Mouse (Mus musculus) thymus, adult 2 months (tissue): Measurements from ENCODE around the gene Psg26. TPM values are rescaled to one million over a fixed set of nuclear protein-coding genes. Genes with fewer than 3 reads are reported as not detected.
"Not testable (repeated sequence)": the region's sequence is repeated elsewhere in the genome, so short reads cannot be mapped to it uniquely, and the experiment has no call there.

ENCODE experiments used
- DNase-seq: peaks from one replicate; pipeline ENCODE4 v3.0.0; 2021
- H3K27ac ChIP-seq: fragments of 200-500 bp; 2 replicates; pipeline ENCODE4 v1.5.1; 2012; ENCODE audit warnings: low read length, control low read depth; ENCODE audit not compliant: control insufficient read depth, insufficient read depth
- H3K27me3 ChIP-seq: fragments of 200-500 bp; 2 replicates; pipeline ENCODE4 v1.6.1; 2012; ENCODE audit warnings: mild to moderate bottlenecking, low read length, moderate library complexity, mixed read lengths; ENCODE audit not compliant: control insufficient read depth, insufficient read depth
- H3K36me3 ChIP-seq: fragments of 200-500 bp; 2 replicates; pipeline ENCODE4 v1.6.1; 2012; ENCODE audit warnings: mild to moderate bottlenecking, low read length, moderate library complexity; ENCODE audit not compliant: control insufficient read depth, insufficient read depth
- H3K4me1 ChIP-seq: fragments of 200-500 bp; replicated peaks from 2 replicates; pipeline ENCODE4 v1.6.1; 2012; ENCODE audit warnings: low read length; ENCODE audit not compliant: control insufficient read depth, insufficient read depth
- H3K4me3 ChIP-seq: fragments of 200-500 bp; 2 replicates; pipeline ENCODE4 v1.5.1; 2012; ENCODE audit warnings: mild to moderate bottlenecking, low read length, control low read depth, moderate library complexity; ENCODE audit not compliant: control insufficient read depth, insufficient read depth
- CTCF ChIP-seq: fragments of 200-500 bp; IDR thresholded peaks from 2 replicates; pipeline ENCODE4 v1.5.1; 2012; ENCODE audit warnings: mild to moderate bottlenecking, control low read depth, low read length, moderate library complexity, borderline replicate concordance; ENCODE audit not compliant: control insufficient read depth, poor library complexity, insufficient read depth; ENCODE audit errors: extremely low read depth
- POLR2A ChIP-seq: fragments of 200-500 bp; IDR thresholded peaks from 2 replicates; pipeline ENCODE4 v1.6.1; 2012; ENCODE audit warnings: mild to moderate bottlenecking, low read length, control low read depth, moderate library complexity; ENCODE audit not compliant: control insufficient read depth, poor library complexity, insufficient read depth; ENCODE audit errors: extremely low read depth
- WGBS: fragments of 180-500 bp; shearing (Covaris S2); methylation state at CpG from one replicate; pipeline ENCODE4 v1.1.7; 2018; 5-methylcytosine and 5-hydroxymethylcytosine counted together
- polyA plus RNA-seq: library from polyadenylated mRNA; depleted of rRNA; stranded (reverse); fragments of >200 nt; gene quantifications from 2 replicates; pipeline ENCODE4 v1.2.3, GENCODE M21; 2012; rRNA removed

Psg26 gene
- 0.05 TPM in 1 of 2 replicates, not detected in the other for polyA plus RNA-seq

GRCm38 (mm10) chr7:18484077-18484476 lies at the start of gene Psg26:
Gene Psg26, minus strand, starts transcription at chr7:18484177.
- TF ChIP-seq CTCF (no peak), POLR2A (no peak)
- 81% methylated on average over 1 of the region's 1 CpGs for WGBS
- no peak within 1 kb of the TSS for H3K27ac ChIP-seq
- H3K4me1 ChIP-seq: no peaks in the 10 kb centered on the region
- H3K4me3 ChIP-seq: no peak within 1 kb of the TSS
- no peaks in the 10 kb centered on the region for H3K27me3 ChIP-seq
- DNase-seq: no peak
- no peaks in the 10 kb centered on the region for H3K36me3 ChIP-seq

- WGBS: 56% methylated on average over 3 of the region's 3 CpGs
- TF ChIP-seq CTCF (no peak), POLR2A (no peak)
- no peak for DNase-seq
- Histone ChIP-seq H3K4me1 (no peaks in the 10 kb centered on the region), H3K27ac (no peak overlapping the region), H3K4me3 (no peak overlapping the region), H3K36me3 (no peaks in the 10 kb centered on the region), H3K27me3 (no peaks in the 10 kb centered on the region)
Measured at GRCm38 (mm10) chr7:18533420-18533819, 49.4 kb upstream of the Psg26 start.

GRCm38 (mm10) chr7:18532169-18532568 lies 48.2 kb upstream of the Psg26 start, which contains the start of gene Psg25:
Gene Psg25, minus strand, starts transcription at chr7:18532269.
- Histone ChIP-seq H3K4me1 (no peaks in the 10 kb centered on the region), H3K27ac (no peak within 1 kb of the TSS), H3K27me3 (no peaks in the 10 kb centered on the region), H3K36me3 (no peaks in the 10 kb centered on the region), H3K4me3 (no peak within 1 kb of the TSS)
- DNase-seq: no peak
- 83% methylated on average over 1 of the region's 1 CpGs for WGBS
- TF ChIP-seq POLR2A: no peak
- no peak for TF ChIP-seq CTCF

GRCm38 (mm10) chr7:18524668-18525067 lies 40.7 kb upstream of the Psg26 start:
- 97% methylated on average over 8 of the region's 8 CpGs for WGBS
- Histone ChIP-seq H3K36me3 (no peaks in the 10 kb centered on the region), H3K4me1 (no peaks in the 10 kb centered on the region), H3K4me3 (no peak overlapping the region), H3K27me3 (no peaks in the 10 kb centered on the region), H3K27ac (no peak overlapping the region)
- TF ChIP-seq POLR2A (no peak), CTCF (no peak)
- DNase-seq: no peak

- H3K36me3 ChIP-seq, H3K27ac ChIP-seq, DNase-seq, H3K4me3 ChIP-seq, H3K27me3 ChIP-seq, H3K4me1 ChIP-seq: not testable (repeated sequence)
Measured at GRCm38 (mm10) chr7:18512848-18513247, 28.9 kb upstream of the Psg26 start.

GRCm38 (mm10) chr7:18512417-18512816 lies 28.4 kb upstream of the Psg26 start:
- WGBS: 61% methylated on average over 2 of the region's 2 CpGs
- H3K36me3 ChIP-seq, H3K4me3 ChIP-seq: not testable (repeated sequence)

GRCm38 (mm10) chr7:18511479-18511878 lies 27.5 kb upstream of the Psg26 start:
- Histone ChIP-seq H3K4me1 (no peaks in the 10 kb centered on the region), H3K27ac (no peak overlapping the region), H3K4me3 (no peak overlapping the region), H3K36me3 (no peaks in the 10 kb centered on the region), H3K27me3 (no peaks in the 10 kb centered on the region)
- WGBS: 31% methylated on average over 9 of the region's 9 CpGs
- DNase-seq: no peak
- TF ChIP-seq CTCF (no peak), POLR2A (no peak)

More at GRCm38 (mm10) chr7:18512417-18512816, 28.4 kb upstream of the Psg26 start:
- not testable (repeated sequence) for H3K4me1 ChIP-seq, H3K27me3 ChIP-seq, H3K27ac ChIP-seq, DNase-seq

- H3K4me3 ChIP-seq, H3K27ac ChIP-seq, DNase-seq, H3K27me3 ChIP-seq, H3K36me3 ChIP-seq, H3K4me1 ChIP-seq: not testable (repeated sequence)
- WGBS: 82% methylated on average over 2 of the region's 2 CpGs
Measured at GRCm38 (mm10) chr7:18431941-18432340, 52.0 kb downstream of the Psg26 start, which contains the start of gene Psg28. Gene Psg28, minus strand, starts transcription at chr7:18432041.
